Mouse (Mus musculus) T-helper 17 cell (primary cell): ENCODE measurements at regions not wholly inside any gene's neighbourhood (a gene's known extent, or its start where the extent isn't known, plus 50 kb on each side); places are given as distances from the start of the nearest gene placed in this dataset.

ENCODE experiments used
- in situ Hi-C, 2 experiments: fragments of 300-600 bp; cut with MboI, MseI; formaldehyde crosslinking; loops; 1 replicate in 1 of 2; 2 replicates in 1 of 2; pipeline ENCODE4 v1.15.1; 2025; ENCODE audit warnings: high pct_unique_total_duplicates in 2 of 2

DNA sequence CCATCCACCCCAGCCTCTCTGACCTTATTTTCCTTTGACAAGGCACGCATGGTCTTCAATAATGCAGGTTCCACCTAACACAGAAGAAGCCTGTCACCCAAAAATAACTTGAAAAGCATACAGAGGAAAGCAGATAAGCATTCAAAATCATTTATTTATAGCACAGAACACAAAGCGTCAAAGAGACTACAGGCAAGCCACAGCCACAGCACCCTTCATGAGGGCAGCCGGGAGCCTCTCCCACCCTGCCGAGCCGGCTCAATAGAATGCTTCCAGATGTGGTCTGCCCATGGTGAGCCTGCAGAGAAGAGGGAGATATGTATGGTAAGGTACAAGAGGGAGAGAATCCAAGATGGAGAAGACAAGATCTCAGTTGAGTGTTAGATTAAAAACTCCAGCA, 76.7 kb upstream of the Kcnd3 start:
- in situ Hi-C loops: no loop called here

- in situ Hi-C loops: no loop called here
Measured at GRCm38 (mm10) chr3:105375820-105376219, 76.3 kb upstream of the Kcnd3 start.

DNA sequence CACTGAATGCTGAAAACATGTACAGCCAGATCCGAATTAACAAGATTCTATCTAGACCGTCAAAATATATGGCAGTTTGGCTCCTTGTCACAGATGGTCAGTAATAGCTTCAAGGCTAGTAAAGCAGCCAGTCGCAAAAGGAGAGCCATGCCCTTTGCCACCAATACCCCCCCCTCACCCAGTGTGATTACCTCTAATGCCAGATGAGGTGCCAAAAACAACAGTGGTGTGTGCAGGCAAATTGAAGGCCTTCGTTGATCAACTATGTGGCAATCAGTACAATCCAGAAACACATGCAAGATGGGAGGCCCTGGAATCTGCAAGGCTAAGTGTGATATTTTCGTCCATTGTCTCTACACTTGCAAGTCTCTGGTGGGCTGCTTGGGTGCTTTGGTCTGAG, 75.8 kb upstream of the Kcnd3 start:
- in situ Hi-C loops: no loop called here

GRCm38 (mm10) chr3:105380818-105381217, 71.3 kb upstream of the Kcnd3 start:
- in situ Hi-C loops: loop anchor here in 1 of 2 experiments (5.0 kb wide), 1 partner anchor 471 kb away; no protein-coding TSS in a partner anchor

DNA sequence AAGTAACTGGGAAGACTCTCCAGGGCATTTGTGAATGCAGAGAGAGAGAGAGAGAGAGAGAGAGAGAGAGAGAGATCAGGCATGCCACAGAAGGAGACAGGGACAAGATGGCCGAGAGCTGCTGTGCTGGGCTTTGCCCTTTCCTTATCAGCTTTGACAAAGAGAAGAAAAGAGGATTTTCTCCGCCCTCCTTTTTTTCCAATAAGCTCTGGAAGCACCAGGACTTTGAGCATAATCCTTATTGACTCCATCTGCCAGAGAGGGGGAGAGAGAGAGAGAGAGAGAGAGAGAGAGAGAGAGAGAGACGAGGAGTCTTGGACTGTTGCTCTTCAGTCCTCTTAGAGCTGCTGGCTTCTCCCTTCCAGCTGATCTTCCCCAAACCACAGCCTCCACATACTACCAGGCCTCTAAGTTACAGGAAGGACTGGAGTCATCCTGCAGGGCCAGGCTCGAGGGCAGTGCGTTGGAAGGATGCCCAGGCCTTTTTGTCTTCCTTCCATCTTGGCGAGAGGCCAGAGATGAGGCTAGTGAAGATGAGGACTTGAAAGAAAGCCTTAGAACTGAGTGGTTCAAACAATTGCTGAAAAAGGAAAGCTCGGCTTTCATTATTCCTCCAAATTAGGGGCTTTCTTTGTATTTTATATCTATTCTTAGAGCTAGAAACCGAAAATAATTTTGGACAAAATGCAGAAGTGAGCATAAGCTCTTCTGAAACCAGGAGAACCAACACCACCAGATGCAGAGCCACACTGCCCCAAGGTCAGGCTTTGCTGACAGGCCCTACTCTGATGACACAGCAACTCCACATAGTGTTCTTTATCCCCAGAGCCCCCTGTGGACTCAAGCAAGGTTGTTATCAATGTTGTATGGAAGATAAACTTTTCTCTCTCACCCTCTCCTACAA, 59.3 kb upstream of the Kcnd3 start:
- in situ Hi-C loops: no loop called here
